Mouse (Mus musculus): ENCODE measurements around the gene Xpc. TPM values are rescaled to one million over a fixed set of nuclear protein-coding genes. Genes with fewer than 3 reads are reported as not detected.

Gene Xpc
- total and polyA plus RNA-seq, 3 experiments: 15.3 to 15.5 TPM; not detected in 1

DNA sequence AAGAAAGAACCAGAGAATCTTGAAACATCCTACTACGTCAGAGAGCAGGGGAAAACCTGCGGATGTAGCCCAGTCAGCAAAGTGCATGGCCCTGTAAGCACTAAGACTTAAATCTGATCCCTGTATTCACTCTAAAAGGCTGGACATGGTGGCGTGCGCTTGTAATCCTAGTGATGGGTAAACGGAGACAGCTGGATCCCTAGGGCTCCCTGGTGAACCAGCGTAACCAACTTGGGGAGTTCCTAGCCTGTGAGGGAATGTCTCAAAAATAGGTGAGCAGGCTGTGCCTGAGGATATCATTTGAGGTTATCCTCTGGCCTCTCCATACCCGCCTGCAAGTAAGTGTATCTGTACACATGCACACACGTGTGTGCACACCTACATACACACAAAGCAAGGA is 15.0 kb upstream of the Xpc start:
- Histone ChIP-seq H3K9ac (ENCODE audit: control insufficient read depth, low read depth, low read length, poor library complexity, severe bottlenecking) (no peak overlapping the region), H3K9me3 (replicated peaks; ENCODE audit: insufficient read depth, low read length) (no peaks in the 10 kb centered on the region), H3K27me3 (ENCODE audit: control insufficient read depth in 1 of 2, insufficient read depth in 2 of 2, low read length in 2 of 2) (no peaks in the 10 kb centered on the region), H3K79me2 (ENCODE audit: control insufficient read depth, insufficient read depth, low read length, poor library complexity) (no peaks in the 10 kb centered on the region), H3K36me3 (ENCODE audit: control insufficient read depth in 1 of 2, insufficient read depth in 2 of 2, low read length in 2 of 2) (no peaks in the 10 kb centered on the region), H3K27ac (ENCODE audit: control insufficient read depth, low read depth, low read length) (no peak overlapping the region), H3K4me1 (ENCODE audit: control insufficient read depth in 1 of 2, insufficient read depth in 2 of 2, low read length in 2 of 2) (no peaks in the 10 kb centered on the region), H3K4me3 (ENCODE audit: control insufficient read depth in 1 of 2, insufficient read depth in 1 of 2, low read depth in 2 of 2, low read length in 2 of 2) (no peak overlapping the region)
- TF ChIP-seq TBP (IDR thresholded peaks at IDR 0.05; ENCODE audit: low read depth, low read length) (no peak), KAT2A (conservative IDR thresholded peaks at IDR 0.05; ENCODE audit: low read depth, low read length) (no peak), MAX (IDR thresholded peaks at IDR 0.05; ENCODE audit: low read length) (no peak), JUND (IDR thresholded peaks at IDR 0.05; ENCODE audit: low read depth, low read length) (no peak), RCOR1 (IDR thresholded peaks at IDR 0.05; ENCODE audit: low read depth, low read length) (no peak), SIN3A (IDR thresholded peaks at IDR 0.05; ENCODE audit: low read length) (no peak), GATA1 (IDR thresholded peaks at IDR 0.05; ENCODE audit: low read depth, low read length) (no peak), EP300 (IDR thresholded peaks at IDR 0.05; ENCODE audit: low read depth in 1 of 2, low read length in 2 of 2) (no peak), TAL1 (IDR thresholded peaks at IDR 0.05; ENCODE audit: low read length) (no peak), POLR2AphosphoS5 (IDR thresholded peaks at IDR 0.05; ENCODE audit: borderline replicate concordance, low read depth, low read length) (no peak), CHD2 (IDR thresholded peaks at IDR 0.05; ENCODE audit: low read length) (no peak), MYB (IDR thresholded peaks at IDR 0.05; ENCODE audit: low read depth, low read length) (no peak), RAD21 (IDR thresholded peaks at IDR 0.05; ENCODE audit: low read depth, low read length) (no peak)
- no peak for DNase-seq (ENCODE audit: low read depth, low spot score)

DNA sequence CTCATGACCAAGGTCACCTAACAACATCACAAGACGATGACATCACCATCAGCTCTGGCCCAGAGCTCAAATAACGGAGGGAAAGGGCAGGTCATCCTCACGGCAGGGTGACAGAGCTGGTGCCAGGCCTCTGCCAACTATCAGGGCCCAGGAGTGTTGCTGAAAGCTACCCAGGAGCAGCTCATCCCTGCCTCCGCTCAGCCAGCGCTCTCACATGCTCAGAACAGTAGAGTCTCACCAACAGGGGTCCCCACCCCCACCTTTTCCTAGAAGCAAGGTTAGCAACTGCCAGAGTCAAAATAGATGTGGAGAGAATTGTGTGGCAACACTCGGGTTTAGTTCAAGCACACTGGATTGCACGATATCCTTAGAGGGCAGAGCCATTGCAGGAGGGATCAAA is 12.6 kb upstream of the Xpc start:
- no peak overlapping the region for H3K9ac ChIP-seq (ENCODE audit: control insufficient read depth, low read depth, low read length, poor library complexity, severe bottlenecking)
- H3K4me1 ChIP-seq (ENCODE audit: control insufficient read depth in 1 of 2, insufficient read depth in 2 of 2, low read length in 2 of 2): no peaks in the 10 kb centered on the region
- no peaks in the 10 kb centered on the region for H3K36me3 ChIP-seq (ENCODE audit: control insufficient read depth in 1 of 2, insufficient read depth in 2 of 2, low read length in 2 of 2)
- no peak overlapping the region for H3K4me3 ChIP-seq (ENCODE audit: control insufficient read depth in 1 of 2, insufficient read depth in 1 of 2, low read depth in 2 of 2, low read length in 2 of 2)
- H3K27me3 ChIP-seq (ENCODE audit: control insufficient read depth in 1 of 2, insufficient read depth in 2 of 2, low read length in 2 of 2): no peaks in the 10 kb centered on the region
- H3K27ac ChIP-seq (ENCODE audit: control insufficient read depth, low read depth, low read length): no peak overlapping the region
- H3K9me3 ChIP-seq (replicated peaks; ENCODE audit: insufficient read depth, low read length): no peaks in the 10 kb centered on the region
- no peak for TF ChIP-seq RCOR1 (IDR thresholded peaks at IDR 0.05; ENCODE audit: low read depth, low read length)
- TF ChIP-seq E2F4 (IDR thresholded peaks at IDR 0.05; ENCODE audit: borderline replicate concordance, low read depth, low read length): no peak
- TF ChIP-seq GABPA (IDR thresholded peaks at IDR 0.05; ENCODE audit: low read depth, low read length): no peak
- no peak for TF ChIP-seq BHLHE40 (IDR thresholded peaks at IDR 0.05; ENCODE audit: borderline replicate concordance, low read depth, low read length)
- no peak for TF ChIP-seq POLR2AphosphoS5 (IDR thresholded peaks at IDR 0.05; ENCODE audit: borderline replicate concordance, low read depth, low read length)
- no peak for DNase-seq (ENCODE audit: low read depth, low spot score)
- H3K79me2 ChIP-seq (ENCODE audit: control insufficient read depth, insufficient read depth, low read length, poor library complexity): no peaks in the 10 kb centered on the region
